Mouse (Mus musculus) heart, postnatal 4 days (tissue): Measurements from ENCODE around the gene Adamts7. TPM values are rescaled to one million over a fixed set of nuclear protein-coding genes. Genes with fewer than 3 reads are reported as not detected.

Experiments used
- DNase-seq: peaks from one replicate; pipeline ENCODE4 v3.0.0; 2021
- total RNA-seq, 2 experiments: library from RNA; stranded (reverse); gene quantifications; 2 replicates each; pipeline ENCODE4 v1.2.3; 2021

Adamts7 gene
- total RNA-seq, 2 experiments from 2014 or later, result 17.5 to 17.6 TPM

DNA sequence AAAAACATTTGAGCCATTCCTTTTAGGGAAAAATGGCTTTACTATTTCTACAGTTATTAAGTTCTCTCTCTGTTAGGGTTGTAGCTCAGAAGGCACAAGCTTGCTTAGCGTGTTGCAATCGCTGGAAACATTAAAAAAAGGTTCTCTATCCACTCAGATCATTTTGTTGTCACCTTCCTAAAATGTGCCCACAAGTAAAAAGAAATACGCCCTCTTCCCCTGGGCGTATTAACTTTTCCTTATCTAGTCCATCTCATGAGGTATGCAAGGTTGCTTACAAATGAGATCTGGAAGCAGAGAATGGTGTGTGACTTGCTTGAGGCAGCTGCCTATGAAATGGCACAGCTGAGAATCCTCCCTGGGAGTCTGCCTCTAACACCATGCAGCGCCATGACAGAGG is 73.9 kb downstream of the Adamts7 start:
- no peak for DNase-seq

DNA sequence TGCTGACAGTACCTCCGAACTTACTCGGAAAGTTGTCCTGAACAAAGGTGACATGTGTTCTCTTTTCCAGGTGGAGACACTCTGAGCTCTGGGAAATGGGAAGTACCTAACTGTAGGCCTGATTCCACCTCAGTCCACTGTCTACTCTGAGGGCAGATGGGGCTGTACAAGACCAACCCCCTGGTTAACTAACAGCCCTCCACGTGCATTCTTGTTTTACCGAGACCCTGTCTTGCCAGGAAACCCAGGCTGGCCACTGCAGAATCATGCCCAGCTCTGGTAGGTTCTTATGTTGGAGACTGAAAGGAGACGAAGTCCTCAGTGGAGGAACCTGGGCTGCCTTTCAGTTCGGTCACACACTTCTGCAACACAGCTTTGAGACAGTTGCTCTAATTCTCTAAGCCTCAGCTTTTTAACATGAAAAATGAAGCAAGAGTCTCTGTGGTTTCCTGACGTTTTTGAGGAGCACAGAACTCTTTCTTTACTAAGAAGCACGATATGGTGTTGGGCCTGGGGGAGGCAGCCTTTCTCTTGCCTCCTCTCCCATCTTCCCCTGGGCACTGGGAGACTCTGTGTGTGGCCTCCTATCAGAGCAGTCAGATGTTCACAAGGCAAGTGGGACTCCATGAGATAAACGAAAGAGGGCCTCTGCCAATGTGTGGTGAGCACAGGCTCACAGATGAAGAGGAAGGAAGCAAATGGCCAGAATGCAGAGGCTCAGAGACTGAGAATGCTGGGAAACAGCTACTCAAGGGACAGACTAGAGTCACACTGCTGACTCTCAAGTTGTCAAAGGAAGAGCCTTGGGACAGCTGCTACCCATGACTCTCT is 74.6 kb downstream of the Adamts7 start:
- no peak for DNase-seq

DNA sequence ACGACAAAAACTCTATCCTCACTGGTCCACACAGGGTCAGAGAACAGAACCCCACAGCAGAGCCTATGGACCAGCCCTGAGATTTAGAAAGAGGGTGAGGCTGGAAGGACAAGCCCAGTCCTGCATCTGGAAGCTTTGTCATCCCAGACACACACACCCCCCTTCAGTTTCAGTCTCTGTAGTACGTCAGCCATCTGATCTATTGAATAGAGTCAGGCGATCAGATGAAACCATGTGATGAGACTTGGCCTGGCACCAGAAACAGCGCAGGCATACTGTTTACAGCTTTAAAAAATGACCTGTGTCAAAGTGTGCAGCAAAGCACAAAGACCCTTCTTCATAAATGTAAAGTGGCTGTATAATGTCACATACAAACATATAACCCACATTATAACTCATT is 77.7 kb downstream of the Adamts7 start:
- DNase-seq, result no peak

DNA sequence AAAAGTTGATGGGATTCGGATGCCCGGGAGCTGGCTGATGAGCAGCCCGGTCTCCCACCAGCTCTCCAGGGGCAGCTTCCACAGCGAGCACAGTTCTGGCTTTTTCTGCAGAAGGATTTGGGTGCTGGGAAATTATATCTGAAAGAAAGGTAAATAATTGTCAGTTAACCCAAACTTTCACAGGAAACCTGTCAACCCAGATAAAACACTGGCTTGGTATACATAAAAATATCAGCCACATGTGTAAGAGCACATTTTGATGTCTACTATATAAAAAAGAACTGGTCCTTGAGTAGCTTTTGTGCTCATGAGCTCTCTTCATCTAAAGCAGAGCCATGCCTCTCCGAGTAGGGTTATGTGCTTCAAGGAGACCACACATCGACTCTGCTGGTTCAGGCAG is 78.2 kb downstream of the Adamts7 start:
- no peak for DNase-seq

DNA sequence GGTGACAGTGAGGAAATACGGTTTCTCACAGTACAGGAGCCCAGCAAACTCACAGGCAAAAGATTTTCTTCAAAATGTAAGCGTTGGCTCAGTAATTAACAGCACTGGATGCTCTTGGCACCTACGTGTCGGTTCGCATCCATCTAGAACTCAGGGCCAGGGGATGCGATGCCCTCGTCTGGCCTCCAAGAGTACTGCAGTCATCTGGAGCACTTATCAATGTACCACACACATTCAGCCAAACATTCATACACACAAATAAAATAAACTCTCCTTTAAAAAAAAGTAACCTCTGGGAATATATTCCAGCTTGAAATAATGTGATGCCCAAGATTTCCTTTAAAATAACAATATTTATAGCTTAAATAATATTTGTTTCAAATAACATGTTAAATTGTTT is 78.7 kb downstream of the Adamts7 start:
- DNase-seq, result no peak

DNA sequence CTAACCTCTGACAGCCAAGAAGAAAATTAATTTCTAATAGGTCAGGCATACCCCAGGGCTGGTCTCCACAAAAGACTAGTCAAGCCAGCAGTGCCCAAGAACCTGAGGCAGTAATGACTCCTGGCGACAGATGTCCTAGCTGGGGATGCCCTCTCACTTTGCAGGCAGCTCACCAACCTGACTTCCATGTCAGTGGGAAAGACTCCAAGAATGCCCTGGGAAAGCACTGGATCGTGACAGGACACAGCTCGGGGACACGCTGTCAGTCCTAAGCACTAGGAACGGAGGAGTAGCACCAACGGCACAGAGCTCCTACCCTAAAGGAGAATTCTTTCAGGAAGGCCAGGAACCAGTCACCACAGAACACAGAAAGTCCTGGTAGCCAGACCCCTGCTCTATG is 79.4 kb downstream of the Adamts7 start:
- no peak for DNase-seq

DNA sequence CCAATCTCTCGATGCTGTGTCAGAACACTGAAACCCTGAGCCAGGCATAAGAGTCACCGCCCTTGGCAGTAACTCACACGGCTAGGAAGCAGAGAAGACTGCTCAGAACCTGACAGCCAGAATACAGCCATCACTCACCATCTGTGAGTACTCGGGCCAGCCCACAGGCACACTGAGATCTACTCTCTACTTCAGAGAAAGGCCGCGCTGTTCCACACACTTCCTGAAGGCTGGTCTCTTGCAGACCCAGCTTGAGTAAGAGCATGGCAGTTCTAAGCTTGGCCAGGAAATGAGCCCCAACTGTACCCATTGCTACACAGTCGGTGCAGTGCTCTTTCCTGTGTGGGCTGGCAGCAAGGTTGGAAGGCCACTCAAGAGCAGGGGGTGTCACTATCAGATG is 80.0 kb downstream of the Adamts7 start:
- DNase-seq, result no peak

DNA sequence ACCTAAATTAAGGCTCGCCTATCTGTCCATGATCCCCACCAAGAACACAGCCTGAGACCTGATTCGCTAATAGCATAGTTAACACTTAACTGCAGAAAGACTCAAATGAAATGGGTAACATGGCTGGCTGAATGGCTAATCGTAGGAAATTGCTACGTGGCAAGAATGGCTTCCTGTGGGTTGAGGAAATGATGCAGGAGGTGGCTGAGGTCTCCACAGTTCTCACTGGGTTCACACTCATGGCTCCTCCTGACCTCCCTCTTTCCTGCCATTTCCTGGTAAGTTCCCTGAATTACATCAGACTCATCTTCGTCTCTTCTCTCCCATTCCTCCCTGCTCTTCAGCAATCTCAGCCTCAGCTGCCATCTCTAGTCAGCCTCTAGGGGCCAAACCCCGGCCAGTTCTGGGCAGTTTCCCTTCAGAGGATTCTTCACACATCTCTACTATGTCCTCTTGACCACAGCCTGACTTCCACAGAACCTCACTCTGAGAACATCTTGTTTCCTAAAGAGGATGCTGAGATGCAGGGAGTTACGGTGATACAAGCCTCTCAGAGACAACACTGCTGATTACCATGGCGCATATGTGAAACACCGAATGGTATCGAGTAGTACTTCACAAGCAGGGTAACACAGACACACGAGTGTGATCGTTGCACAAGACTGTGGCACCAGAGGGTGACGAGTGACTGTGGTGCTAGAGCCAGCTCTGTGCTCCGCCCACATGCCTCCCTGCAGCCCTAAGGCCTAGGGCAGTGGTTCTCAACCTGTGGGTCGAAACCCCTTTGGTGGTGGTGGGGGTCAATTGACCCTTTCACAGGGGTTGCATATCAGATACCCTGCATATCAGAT is 81.7 kb downstream of the Adamts7 start:
- DNase-seq, result no peak

DNA sequence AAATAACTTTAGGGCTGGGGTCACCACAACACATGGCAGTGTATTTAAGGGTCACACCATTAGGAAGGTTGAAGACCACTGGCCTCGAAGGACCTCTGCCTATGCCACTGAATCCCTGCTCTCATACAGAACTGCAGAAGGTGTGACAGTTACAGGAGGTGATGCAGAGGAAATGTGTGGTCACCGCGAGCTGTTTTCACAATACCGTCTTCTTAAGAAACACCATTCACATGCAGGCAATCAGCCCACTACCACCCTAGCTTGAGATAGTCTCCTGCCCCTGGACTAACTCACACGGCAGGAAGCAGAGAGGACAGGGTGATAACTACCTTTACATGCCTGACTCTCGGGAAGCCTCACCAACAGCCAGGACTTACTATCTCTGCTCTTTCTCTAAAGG is 82.3 kb downstream of the Adamts7 start:
- DNase-seq, result no peak

DNA sequence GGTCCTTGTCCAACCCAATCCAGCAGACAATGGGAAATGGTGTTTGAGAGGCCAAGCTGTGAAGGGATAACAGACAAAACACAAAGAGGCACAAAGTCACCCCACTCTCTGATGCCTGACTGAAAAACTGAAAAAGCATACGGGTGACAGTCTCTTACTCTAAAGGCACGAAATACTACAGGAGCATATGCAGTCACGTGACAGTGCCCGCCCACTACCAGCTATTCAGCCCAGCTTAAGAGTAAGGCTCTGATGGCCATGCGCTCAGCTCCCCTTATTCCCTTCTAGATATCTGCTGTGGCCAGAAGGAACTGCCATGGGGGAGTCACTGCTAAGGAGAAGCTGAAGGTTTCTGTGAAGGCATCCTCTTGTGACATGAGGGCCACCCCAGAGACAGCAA is 82.9 kb downstream of the Adamts7 start:
- DNase-seq, result no peak

DNA sequence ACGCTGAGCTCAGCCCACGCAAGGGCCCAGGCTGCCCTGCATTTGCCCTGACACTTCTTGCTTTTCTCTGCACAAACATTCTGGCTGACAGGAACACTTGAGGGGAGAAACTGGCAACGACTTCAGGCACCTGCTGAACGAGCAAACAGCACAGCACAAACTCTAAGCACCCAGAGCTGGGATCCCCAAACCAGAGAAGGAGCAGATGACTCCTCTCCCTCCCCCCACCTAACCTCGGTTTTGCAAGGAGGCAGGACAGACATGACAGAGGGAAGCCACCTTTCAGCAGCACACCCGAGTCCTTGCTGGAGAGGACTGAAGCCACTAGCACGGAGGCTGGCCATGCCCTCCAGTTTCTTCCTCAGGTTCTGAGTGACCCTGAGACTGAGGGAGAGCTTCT is 84.4 kb downstream of the Adamts7 start:
- no peak for DNase-seq

DNA sequence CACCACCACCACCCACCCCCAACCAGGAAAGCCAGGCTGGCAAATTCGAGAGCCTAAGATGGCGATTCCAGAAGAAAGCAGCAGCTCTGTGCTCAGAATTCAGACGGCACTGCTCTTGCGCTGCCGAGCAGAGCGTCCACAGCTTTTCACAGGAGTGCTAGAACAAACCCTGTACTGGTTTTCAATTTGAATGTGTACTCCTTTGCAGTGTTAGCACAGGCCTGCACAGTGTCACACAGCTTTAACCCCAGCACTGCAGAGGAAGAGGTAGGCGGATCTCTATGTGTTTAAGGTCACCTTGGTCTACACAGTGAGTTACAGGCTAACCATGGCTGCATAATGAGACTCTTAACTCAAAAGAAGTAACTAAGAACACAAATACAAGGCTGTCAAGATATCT is 85.5 kb downstream of the Adamts7 start:
- DNase-seq, result no peak

DNA sequence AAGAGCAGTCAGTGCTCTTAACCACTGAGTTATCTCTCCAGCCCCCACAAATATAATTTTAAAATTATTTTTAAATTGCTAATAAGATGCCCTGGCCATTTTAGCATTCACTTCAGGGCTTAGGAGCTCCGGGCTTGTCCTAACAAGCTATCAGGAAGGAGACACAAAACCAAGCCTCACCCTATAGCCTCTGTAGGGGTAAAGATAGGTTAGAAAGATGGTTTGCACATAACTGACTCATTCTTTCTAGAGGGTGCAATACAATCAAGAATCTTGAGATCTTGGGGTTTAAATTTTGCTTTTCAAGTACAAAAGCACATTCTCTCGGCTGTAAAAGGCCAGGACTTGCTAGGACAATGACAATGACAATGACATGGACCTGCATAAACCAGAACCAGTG is 86.2 kb downstream of the Adamts7 start:
- no peak for DNase-seq

DNA sequence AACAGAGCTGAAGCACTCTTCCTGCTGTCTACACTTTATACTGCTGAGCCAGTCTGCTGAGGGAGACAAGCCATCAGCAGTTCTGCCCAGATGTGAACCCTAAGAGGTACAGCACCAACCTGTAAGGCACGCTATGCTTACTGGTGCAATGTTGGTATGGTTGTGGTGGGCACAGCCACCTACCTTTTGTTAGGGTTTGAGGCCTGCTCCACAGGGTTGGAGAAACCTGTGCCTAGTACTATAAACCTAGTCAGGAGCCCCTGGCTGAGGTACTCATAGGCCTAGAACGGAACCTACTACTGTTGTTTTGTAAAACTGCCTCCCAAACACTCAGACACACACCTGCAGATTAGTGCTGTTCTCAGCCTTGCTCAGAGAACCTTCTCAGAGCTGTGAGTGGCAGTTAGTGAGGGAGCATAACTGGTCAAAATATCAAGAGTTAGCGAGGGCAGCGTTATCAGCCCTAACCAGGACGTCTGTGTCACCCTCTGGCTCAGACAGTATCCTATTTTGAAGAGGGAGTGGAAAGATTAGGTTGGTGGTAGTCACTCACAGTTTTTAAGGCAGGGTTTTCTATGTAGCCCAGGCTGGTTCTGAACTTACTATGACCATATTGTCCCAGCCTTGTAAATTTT is 87.4 kb downstream of the Adamts7 start:
- DNase-seq, result no peak

DNA sequence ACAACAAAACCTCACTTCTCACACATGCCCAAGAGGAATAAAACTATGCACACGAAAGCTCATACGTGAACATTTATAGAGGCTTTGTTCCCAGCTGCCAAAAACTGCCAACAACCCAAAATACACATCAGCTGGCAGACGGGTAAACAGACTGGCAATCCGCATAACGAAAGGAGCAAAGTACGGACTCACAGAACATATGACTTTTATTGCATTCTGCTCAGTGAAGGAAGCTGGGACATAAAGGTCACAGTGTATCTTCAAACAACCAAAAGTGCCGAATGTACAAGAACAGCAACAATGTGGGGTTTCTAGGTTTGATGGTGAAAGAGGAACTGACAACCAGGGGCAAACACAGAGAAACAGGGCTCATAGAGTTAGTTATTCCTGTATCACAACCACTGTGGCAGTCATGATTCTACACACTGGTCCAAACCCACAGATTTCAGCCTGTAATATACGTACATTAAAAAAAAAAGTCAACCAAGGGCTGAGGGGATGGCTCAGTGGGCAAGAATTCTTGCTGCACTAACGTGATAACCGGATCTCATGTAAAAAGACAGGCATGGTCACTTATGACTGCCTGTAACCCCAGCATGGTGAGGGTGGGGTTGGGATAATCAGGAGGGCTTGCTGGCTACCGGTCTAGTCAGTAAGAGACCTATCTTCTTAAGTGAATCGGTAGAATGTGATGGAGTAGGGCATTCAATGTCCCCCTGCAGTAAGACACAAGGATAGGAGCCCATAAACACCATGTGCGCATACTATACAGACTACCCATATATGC is 88.3 kb downstream of the Adamts7 start:
- no peak for DNase-seq

DNA sequence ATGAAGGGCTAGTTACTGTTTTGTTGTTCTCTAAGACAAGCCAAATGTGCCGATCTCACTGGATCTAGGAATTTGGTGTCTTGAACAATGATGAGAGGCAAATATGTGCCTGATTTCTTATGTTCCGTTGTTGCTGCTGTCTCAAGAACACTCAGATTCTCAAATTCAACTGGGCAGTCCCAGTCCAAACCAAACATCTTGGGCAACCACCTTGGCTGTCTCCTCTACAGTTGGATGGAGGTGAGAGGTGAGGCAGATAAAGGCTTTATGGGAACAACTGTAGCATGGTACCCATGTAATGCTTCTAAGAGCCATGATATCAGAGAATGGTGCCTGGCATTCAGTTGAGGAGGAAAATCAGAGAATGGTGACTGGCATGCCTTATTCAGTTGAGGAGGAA is 90.3 kb downstream of the Adamts7 start:
- DNase-seq, result no peak

DNA sequence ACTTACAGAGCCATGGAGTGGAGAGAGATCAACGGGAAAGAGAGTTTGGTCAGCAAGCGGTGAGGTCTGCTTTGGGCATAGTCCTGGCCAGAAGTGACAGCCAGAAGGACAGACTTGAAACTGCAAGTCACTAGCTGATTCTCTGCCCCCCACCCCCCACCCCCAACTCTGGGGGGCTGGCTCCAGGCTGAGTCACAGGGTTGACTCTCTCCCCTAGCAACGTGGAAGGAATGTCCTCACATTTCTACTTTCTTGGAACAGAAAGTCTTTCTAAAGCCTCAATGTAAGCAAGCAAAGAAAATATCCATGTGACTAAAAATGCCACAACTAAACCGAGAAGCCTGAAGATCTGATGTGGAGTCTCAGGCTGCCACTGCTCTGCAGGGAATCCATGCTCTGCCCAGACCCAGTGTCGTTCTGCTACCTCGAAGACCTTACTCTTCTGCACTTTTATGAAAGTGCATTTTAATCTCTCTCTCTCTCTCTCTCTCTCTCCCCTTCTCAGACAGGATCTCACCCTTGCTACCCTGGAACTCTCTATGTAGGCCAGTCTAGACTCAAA is 93.1 kb downstream of the Adamts7 start:
- no peak for DNase-seq

DNA sequence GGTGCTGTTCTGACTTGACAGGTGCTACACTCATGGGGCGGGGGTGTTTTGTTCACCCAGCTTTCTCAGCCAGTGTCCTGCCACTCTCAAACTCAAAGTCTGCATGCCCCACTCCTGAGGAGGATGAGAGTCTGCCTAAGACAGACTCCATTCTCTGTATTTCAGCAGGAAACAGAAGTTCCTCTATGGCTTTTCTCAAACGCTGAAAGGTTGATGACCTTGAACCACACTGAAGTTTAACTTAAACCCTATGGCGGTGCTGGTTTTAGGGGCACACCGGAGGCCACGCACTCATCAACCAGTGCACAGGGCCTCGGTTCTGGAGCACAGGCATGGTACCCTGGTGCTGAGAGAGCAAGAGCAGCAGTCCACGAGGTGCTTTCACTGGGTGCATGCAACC is 94.4 kb downstream of the Adamts7 start:
- no peak for DNase-seq
